Mouse (Mus musculus) midbrain, postnatal 0 days (tissue): Measurements from ENCODE around the gene Mei4. TPM values are rescaled to one million over a fixed set of nuclear protein-coding genes. Genes with fewer than 3 reads are reported as not detected.

ENCODE experiments used
- ATAC-seq: fragments of 200-750 bp; cut with Nextera tagmentation; 2 replicates; pipeline ENCODE4 v1.8.0; 2017; ENCODE audit warnings: moderate number of reproducible peaks, mild to moderate bottlenecking, moderate TSS enrichment, moderate library complexity; ENCODE audit not compliant: low FRiP score
- DNase-seq: peaks from one replicate; pipeline ENCODE4 v3.0.0-alpha.2; 2015; ENCODE audit warnings: low spot score
- H3K27ac ChIP-seq: fragments of 300-500 bp; sonication (generic); 2 replicates; pipeline ENCODE4 v1.5.1; 2014; ENCODE audit warnings: low read depth, mild to moderate bottlenecking, low read length, mixed read lengths
- H3K27me3 ChIP-seq: fragments of 300-500 bp; sonication (generic); 2 replicates; pipeline ENCODE4 v1.6.1; 2014; ENCODE audit warnings: low read length, control low read depth, mixed read lengths; ENCODE audit not compliant: insufficient read depth
- H3K36me3 ChIP-seq: fragments of 300-500 bp; sonication (generic); 2 replicates; pipeline ENCODE4 v1.6.1; 2014; ENCODE audit warnings: low read length, control low read depth, mixed read lengths; ENCODE audit not compliant: insufficient read depth
- H3K4me1 ChIP-seq: fragments of 300-500 bp; sonication (generic); 2 replicates; pipeline ENCODE4 v1.6.1; 2014; ENCODE audit warnings: mild to moderate bottlenecking, control low read depth, antibody characterized with exemption, low read length, mixed read lengths; ENCODE audit not compliant: insufficient read depth
- H3K4me2 ChIP-seq: fragments of 300-500 bp; sonication (generic); 2 replicates; pipeline ENCODE4 v1.6.1; 2014; ENCODE audit warnings: low read depth, mild to moderate bottlenecking, low read length, mixed read lengths; ENCODE audit not compliant: poor library complexity, severe bottlenecking
- H3K4me3 ChIP-seq: fragments of 300-500 bp; sonication (generic); 2 replicates; pipeline ENCODE4 v1.5.1; 2014; ENCODE audit warnings: low read depth, mild to moderate bottlenecking, low read length, moderate library complexity
- H3K9ac ChIP-seq: fragments of 300-500 bp; sonication (generic); replicated peaks from 2 replicates; pipeline ENCODE4 v1.6.1; 2014; ENCODE audit warnings: mild to moderate bottlenecking, low read length, moderate library complexity, mixed read lengths; ENCODE audit not compliant: poor library complexity, severe bottlenecking
- H3K9me3 ChIP-seq: fragments of 300-500 bp; sonication (generic); 2 replicates; pipeline ENCODE4 v1.6.1; 2016; ENCODE audit warnings: low read length, control low read depth
- CTCF ChIP-seq: IDR thresholded peaks from 2 replicates; pipeline ENCODE4 v1.5.1; 2016; ENCODE audit warnings: antibody characterized with exemption, mild to moderate bottlenecking
- WGBS: fragments of 180-500 bp; shearing (Covaris S2); extraction: QIAGEN DNeasy Blood & Tissue Kit; methylation state at CpG from one replicate; pipeline ENCODE4 v1.1.7; 2014; 5-methylcytosine and 5-hydroxymethylcytosine counted together
- polyA plus RNA-seq: library from polyadenylated mRNA; unstranded; fragments of >200 nt; fragmentation: Nextera tagmentation; extraction: Ambion mirVana; gene quantifications from 2 replicates; pipeline ENCODE4 v1.2.1, GENCODE M21; 2015
- total RNA-seq: library from RNA; depleted of rRNA; stranded (reverse); fragments of >200 nt; gene quantifications from 2 replicates; pipeline ENCODE4 v1.2.3, GENCODE M21; 2014

The Mei4 gene
- total and polyA plus RNA-seq, 2 experiments from 2014 or later = 2.8 to 2.9 TPM

DNA sequence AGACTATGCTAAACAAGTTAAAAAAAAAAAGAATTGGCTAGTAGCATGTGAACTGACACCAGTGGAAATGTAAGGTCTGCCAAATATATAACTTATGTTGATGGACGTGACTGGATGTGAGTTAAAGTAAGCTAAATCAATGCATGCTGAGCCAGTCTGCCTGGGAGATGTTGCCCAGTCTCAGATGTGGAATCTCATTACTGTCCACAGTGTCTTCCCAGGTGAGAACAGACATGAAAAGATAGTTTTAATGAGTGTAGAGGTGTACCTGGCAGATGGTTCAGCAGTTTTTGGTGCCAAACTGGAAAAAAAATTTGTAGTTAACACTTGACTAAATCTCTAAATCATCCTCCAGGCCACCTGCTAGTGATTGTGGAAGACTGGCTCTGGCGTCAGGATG, 94.4 kb downstream of the Mei4 start:
- Histone ChIP-seq H3K4me3 (no peak overlapping the region), H3K4me2 (no peak overlapping the region), H3K4me1 (no peaks in the 10 kb centered on the region), H3K27ac (no peak overlapping the region), H3K9me3 (no peaks in the 10 kb centered on the region), H3K36me3 (no peaks in the 10 kb centered on the region), H3K27me3 (no peaks in the 10 kb centered on the region), H3K9ac (no peak overlapping the region)
- 70% methylated on average over 2 of the region's 2 CpGs for WGBS
- 0 out of 2 replicates have a peak, but pooled peaks have one; percentile 56 for ATAC-seq
- TF ChIP-seq CTCF = no peak
- DNase-seq = peak; percentile 58

DNA sequence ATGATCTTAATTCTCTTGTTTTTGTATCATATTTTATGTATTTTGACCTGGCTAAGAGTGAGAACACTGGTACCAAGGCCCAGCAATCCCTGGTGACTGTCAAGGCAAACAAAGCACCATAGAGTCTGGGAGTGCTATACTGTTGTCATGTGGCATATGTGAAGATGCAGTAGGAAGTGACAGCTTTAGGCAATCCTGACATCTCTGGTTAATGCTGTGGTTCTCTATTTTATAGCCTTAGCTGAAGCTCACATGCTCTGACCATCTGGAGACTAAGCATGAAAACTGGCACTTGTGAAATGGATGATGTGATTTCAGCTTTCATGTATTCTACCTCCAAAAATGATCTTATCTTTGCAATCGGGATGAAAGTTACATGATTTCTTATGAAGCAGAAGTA, 103.3 kb downstream of the Mei4 start:
- Histone ChIP-seq H3K9me3 (no peaks in the 10 kb centered on the region), H3K4me3 (no peak overlapping the region), H3K9ac (no peak overlapping the region), H3K36me3 (no peaks in the 10 kb centered on the region), H3K4me2 (no peak overlapping the region), H3K4me1 (no peaks in the 10 kb centered on the region), H3K27ac (no peak overlapping the region), H3K27me3 (no peaks in the 10 kb centered on the region)
- 89% methylated on average over 1 of the region's 1 CpGs for WGBS
- TF ChIP-seq CTCF = no peak
- DNase-seq = no peak
- no peak for ATAC-seq

DNA sequence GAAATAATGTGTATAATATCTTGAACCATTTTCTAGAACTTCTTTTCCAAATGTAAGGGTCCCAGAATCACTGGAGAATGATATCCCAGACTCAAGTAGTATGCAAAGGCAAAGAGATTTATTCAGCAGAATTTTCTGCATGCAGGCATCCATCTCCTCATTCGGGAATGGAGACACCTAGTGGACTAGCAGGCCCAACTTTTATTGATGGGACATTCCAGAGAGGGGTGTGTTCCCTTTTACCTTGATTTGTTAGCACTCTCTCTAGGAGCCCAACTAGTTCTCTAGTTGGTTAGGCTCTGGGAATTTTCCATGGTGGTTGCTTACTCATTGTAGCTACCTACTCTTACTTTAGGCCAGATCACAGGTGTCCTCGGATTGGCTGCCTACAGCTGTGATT, 105.5 kb downstream of the Mei4 start:
- Histone ChIP-seq H3K4me1 (no peaks in the 10 kb centered on the region), H3K36me3 (no peaks in the 10 kb centered on the region), H3K4me2 (no peak overlapping the region), H3K9ac (no peak overlapping the region), H3K9me3 (no peaks in the 10 kb centered on the region), H3K27ac (no peak overlapping the region), H3K27me3 (no peaks in the 10 kb centered on the region), H3K4me3 (no peak overlapping the region)
- TF ChIP-seq CTCF = no peak
- DNase-seq (no peak), ATAC-seq (no peak)
- WGBS = 60% methylated on average over 2 of the region's 2 CpGs

DNA sequence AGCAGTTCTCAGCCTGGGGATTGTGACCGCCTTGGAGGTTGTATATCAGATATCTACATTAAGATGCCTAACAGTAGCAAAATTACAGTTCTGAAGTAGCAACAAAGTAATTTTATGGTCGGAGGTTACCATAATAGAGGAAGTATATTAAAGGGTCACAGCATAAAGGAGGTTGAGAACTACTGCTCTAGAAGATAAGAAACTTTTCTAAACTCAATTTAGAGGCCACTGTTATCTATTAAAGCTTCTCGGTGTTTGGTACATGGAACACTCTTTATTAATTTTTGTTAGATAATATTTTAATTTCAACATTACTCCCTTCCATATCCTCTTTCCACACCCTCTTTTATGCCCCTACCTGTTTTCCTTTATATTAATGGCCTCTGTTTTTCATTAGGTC, 119.0 kb downstream of the Mei4 start:
- no peaks in the 10 kb centered on the region for H3K9me3 ChIP-seq
- no peaks in the 10 kb centered on the region for H3K36me3 ChIP-seq
- WGBS = 88% methylated on average over 3 of the region's 3 CpGs
- TF ChIP-seq CTCF = no peak
- no peak overlapping the region for H3K9ac ChIP-seq
- no peak overlapping the region for H3K27ac ChIP-seq
- H3K4me3 ChIP-seq = no peak overlapping the region
- H3K27me3 ChIP-seq = no peaks in the 10 kb centered on the region
- DNase-seq = no peak
- no peak overlapping the region for H3K4me2 ChIP-seq
- ATAC-seq = no peak
- no peaks in the 10 kb centered on the region for H3K4me1 ChIP-seq

DNA sequence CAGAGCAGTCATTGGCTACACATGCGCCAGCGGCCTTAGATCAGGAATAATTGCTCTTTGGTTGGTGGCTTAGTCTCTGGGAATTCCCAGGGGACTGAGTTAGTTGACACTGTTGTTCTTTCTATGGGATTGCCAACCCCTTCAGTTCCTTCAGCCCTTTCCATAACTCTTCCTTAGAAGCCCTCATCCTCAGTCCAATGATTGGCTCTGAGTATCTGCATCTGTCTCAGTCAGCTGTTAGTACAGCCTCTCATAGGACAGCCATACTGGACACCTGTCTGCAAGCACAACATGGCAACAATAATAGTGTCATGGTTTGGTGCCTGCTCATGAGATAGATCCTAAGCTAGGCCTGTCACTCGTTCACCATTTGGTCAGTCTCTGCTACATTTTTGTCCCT, 149.5 kb downstream of the Mei4 start:
- TF ChIP-seq CTCF = no peak
- H3K9ac ChIP-seq = no peak overlapping the region
- no peaks in the 10 kb centered on the region for H3K36me3 ChIP-seq
- no peak overlapping the region for H3K27ac ChIP-seq
- no peak overlapping the region for H3K4me3 ChIP-seq
- WGBS = 71% methylated on average over 3 of the region's 3 CpGs
- DNase-seq = no peak
- no peaks in the 10 kb centered on the region for H3K27me3 ChIP-seq
- no peak for ATAC-seq
- no peaks in the 10 kb centered on the region for H3K9me3 ChIP-seq
- no peak overlapping the region for H3K4me2 ChIP-seq
- H3K4me1 ChIP-seq = no peaks in the 10 kb centered on the region

DNA sequence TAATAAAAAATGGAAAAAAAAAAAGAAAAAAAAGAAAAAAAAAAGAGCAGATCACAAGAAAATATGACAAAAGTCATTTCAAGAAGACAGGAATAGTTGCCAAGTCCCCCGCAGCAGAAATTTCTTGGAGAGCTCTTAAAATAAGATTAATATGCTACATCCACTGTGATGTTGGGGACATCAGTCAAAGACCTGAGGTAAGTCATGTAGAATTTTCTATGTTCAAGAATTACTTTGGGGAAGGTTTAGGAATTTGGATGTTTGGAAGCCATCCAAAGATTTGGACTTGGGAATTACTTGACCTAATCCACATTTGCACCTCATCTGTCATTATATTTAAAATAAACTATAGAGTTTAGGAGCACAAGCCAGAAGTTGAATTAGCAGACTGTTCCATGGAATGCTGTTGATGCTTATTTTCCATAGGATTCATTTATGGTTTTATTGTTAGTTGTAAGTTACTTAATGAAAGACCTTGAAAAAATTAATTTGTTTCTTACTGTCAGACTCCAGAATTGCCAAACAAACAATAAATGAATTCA, 179.1 kb downstream of the Mei4 start:
- H3K4me2 ChIP-seq = no peak overlapping the region
- H3K27me3 ChIP-seq = no peaks in the 10 kb centered on the region
- H3K36me3 ChIP-seq = no peaks in the 10 kb centered on the region
- 97% methylated on average over 1 of the region's 1 CpGs for WGBS
- no peak for TF ChIP-seq CTCF
- H3K9ac ChIP-seq = no peak overlapping the region
- no peak overlapping the region for H3K27ac ChIP-seq
- DNase-seq (no peak), ATAC-seq (no peak)
- H3K4me1 ChIP-seq = no peaks in the 10 kb centered on the region
- no peak overlapping the region for H3K4me3 ChIP-seq
- no peaks in the 10 kb centered on the region for H3K9me3 ChIP-seq
